Mouse (Mus musculus): ENCODE results near the gene Tead4. TPM values are rescaled to one million over a fixed set of nuclear protein-coding genes. Genes with fewer than 3 reads are reported as not detected.

Gene Tead4
- polyA plus RNA-seq, 1 experiment = 0.32 TPM

GRCm38 (mm10) chr6:128276349-128276748 lies 24.3 kb downstream of the Tead4 start:
- Histone ChIP-seq H3K4me3 (ENCODE audit: insufficient read depth, low read depth, low read length) (no peak overlapping the region), H3K4me1 (ENCODE audit: control insufficient read depth, insufficient read depth, insufficient read length, low read length) (peaks cover 18% of the 10 kb centered on the region), H3K27ac (replicated peaks; ENCODE audit: low read depth, low read length) (0 out of 2 replicates have a peak overlapping the region, but pooled peaks have one; percentile 1)

- no peak overlapping the region for H3K27ac ChIP-seq (replicated peaks; ENCODE audit: low read depth, low read length)
- H3K4me3 ChIP-seq (ENCODE audit: insufficient read depth, low read depth, low read length) = no peak overlapping the region
Observed at GRCm38 (mm10) chr6:128275506-128276064, 25.0 kb downstream of the Tead4 start.

DNA sequence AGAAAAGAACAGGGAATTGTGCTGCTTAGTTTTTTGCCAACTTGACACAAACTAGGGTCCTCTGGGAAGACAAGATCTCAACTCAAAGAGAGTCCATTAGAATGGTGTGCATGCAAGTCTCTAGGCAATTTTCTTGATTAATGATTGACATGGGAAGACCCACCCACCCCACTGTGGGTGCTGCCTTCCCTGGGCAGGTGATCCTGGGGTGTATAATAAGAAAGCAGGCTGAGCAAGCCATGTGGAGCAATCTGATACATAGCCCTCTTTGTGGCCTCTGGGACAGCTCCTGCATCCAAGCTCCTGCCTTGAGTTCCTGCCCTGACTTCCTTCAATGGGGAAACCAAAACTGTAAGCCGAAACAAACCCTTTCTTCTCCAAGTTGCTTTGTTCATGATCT lies 27.1 kb downstream of the Tead4 start:
- H3K27ac ChIP-seq (replicated peaks; ENCODE audit: low read depth, low read length) = no peak overlapping the region
- H3K4me1 ChIP-seq (ENCODE audit: control insufficient read depth, insufficient read depth, insufficient read length, low read length) = peaks cover 9% of the 10 kb centered on the region
- no peak overlapping the region for H3K4me3 ChIP-seq (ENCODE audit: insufficient read depth, low read depth, low read length)

More at GRCm38 (mm10) chr6:128275506-128276064, 25.0 kb downstream of the Tead4 start:
- H3K4me1 ChIP-seq (ENCODE audit: control insufficient read depth, insufficient read depth, insufficient read length, low read length) = peaks cover 16% of the 10 kb centered on the region

GRCm38 (mm10) chr6:128272754-128273153 lies 27.9 kb downstream of the Tead4 start:
- peaks cover 6% of the 10 kb centered on the region for H3K4me1 ChIP-seq (ENCODE audit: control insufficient read depth, insufficient read depth, insufficient read length, low read length)
- H3K27ac ChIP-seq (replicated peaks; ENCODE audit: low read depth, low read length) = no peak overlapping the region
- no peak overlapping the region for H3K4me3 ChIP-seq (ENCODE audit: insufficient read depth, low read depth, low read length)

GRCm38 (mm10) chr6:128269850-128270249 lies 30.8 kb downstream of the Tead4 start:
- H3K4me1 ChIP-seq (ENCODE audit: control insufficient read depth, insufficient read depth, insufficient read length, low read length) = peaks cover 3% of the 10 kb centered on the region; the same call in 1 of the 2 replicates

GRCm38 (mm10) chr6:128264870-128265526 lies 35.6 kb downstream of the Tead4 start:
- Histone ChIP-seq H3K27ac (replicated peaks; ENCODE audit: low read depth, low read length) (no peak overlapping the region), H3K4me3 (ENCODE audit: insufficient read depth, low read depth, low read length) (no peak overlapping the region), H3K4me1 (ENCODE audit: control insufficient read depth, insufficient read depth, insufficient read length, low read length) (peaks cover 4% of the 10 kb centered on the region; the same call in 1 of the 2 replicates)

More at GRCm38 (mm10) chr6:128269850-128270249, 30.8 kb downstream of the Tead4 start:
- H3K27ac ChIP-seq (replicated peaks; ENCODE audit: low read depth, low read length) = no peak overlapping the region
- no peak overlapping the region for H3K4me3 ChIP-seq (ENCODE audit: insufficient read depth, low read depth, low read length)

DNA sequence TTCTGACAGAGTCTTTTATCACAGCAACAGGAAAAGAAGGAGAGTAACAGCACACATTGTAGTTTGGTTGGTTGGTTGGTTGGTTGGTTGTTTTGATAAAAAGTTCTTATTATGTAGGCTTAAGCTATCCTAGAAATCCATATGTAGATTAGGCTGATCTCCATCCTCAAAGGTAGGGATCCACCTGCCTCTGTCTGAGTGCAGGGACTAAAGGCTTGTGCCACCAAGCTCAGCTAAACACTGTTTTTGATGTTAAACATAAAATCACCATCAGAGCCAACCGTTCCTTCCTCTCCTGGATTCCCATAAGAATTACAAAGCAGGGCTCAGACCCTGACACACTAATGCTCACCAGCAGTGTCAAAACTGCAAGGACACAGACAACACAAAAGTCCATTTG lies 39.1 kb downstream of the Tead4 start:
- H3K27ac ChIP-seq (replicated peaks; ENCODE audit: low read depth, low read length) = no peak overlapping the region
- H3K4me1 ChIP-seq (ENCODE audit: control insufficient read depth, insufficient read depth, insufficient read length, low read length) = peaks cover 4% of the 10 kb centered on the region; the same call in 1 of the 2 replicates

DNA sequence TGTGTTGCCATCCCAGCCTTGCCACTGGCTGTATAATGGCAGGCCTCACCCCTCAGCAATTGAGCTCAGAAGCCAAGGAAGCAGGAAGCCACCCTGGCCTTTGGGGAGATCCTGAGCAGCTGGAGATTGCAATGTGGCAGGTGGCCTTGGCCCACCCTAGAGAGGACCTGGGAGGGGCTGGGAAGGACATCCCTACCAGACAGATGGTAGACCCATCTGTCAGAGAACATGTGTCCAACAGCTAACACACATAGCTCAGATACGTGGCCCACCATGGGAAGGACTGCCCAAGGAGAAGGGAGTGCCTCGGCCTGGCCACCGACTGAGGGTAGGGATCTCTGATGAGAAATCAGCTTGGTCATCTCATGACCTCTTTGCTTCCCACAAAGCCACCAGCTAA lies 41.4 kb downstream of the Tead4 start:
- 0 out of 2 replicates have a peak, but pooled peaks cover 2% of the 10 kb centered on the region for H3K4me1 ChIP-seq (ENCODE audit: control insufficient read depth, insufficient read depth, insufficient read length, low read length)
- H3K27ac ChIP-seq (replicated peaks; ENCODE audit: low read depth, low read length) = no peak overlapping the region
- H3K4me3 ChIP-seq (ENCODE audit: insufficient read depth, low read depth, low read length) = no peak overlapping the region

More for the DNA sequence above, 39.1 kb downstream of the Tead4 start:
- H3K4me3 ChIP-seq (ENCODE audit: insufficient read depth, low read depth, low read length) = no peak overlapping the region

GRCm38 (mm10) chr6:128255941-128256340 lies 44.7 kb downstream of the Tead4 start:
- Histone ChIP-seq H3K4me3 (ENCODE audit: insufficient read depth, low read depth, low read length) (no peak overlapping the region), H3K4me1 (ENCODE audit: control insufficient read depth, insufficient read depth, insufficient read length, low read length) (no peaks in the 10 kb centered on the region), H3K27ac (replicated peaks; ENCODE audit: low read depth, low read length) (no peak overlapping the region)

DNA sequence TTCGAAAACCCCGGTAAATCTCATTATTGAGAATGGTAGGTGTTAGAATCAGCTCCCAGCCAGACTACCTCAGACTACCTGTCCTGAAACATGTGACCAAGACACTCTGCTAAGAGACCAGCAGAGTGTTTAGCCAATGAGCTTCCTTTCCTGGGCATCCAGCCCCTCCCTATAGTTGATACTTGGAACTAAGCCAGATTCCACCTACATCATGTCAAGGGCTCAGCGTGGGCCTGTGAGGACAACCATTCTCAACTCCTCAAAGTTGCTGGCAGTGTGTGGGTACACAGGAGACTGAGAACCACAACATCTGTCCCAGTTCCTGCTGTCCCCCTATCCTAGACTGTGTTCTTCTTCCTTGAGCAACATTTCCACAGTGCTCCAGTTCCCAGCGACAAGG lies 45.3 kb downstream of the Tead4 start:
- no peak overlapping the region for H3K27ac ChIP-seq (replicated peaks; ENCODE audit: low read depth, low read length)

GRCm38 (mm10) chr6:128254551-128254950 lies 46.1 kb downstream of the Tead4 start:
- no peak overlapping the region for H3K27ac ChIP-seq (replicated peaks; ENCODE audit: low read depth, low read length)
- no peak overlapping the region for H3K4me3 ChIP-seq (ENCODE audit: insufficient read depth, low read depth, low read length)
- H3K4me1 ChIP-seq (ENCODE audit: control insufficient read depth, insufficient read depth, insufficient read length, low read length) = no peaks in the 10 kb centered on the region

More for the DNA sequence above, 45.3 kb downstream of the Tead4 start:
- Histone ChIP-seq H3K4me1 (ENCODE audit: control insufficient read depth, insufficient read depth, insufficient read length, low read length) (no peaks in the 10 kb centered on the region), H3K4me3 (ENCODE audit: insufficient read depth, low read depth, low read length) (no peak overlapping the region)

GRCm38 (mm10) chr6:128253111-128253510 lies 47.5 kb downstream of the Tead4 start:
- H3K4me3 ChIP-seq (ENCODE audit: insufficient read depth, low read depth, low read length) = no peak overlapping the region
- no peak overlapping the region for H3K27ac ChIP-seq (replicated peaks; ENCODE audit: low read depth, low read length)
- H3K4me1 ChIP-seq (ENCODE audit: control insufficient read depth, insufficient read depth, insufficient read length, low read length) = no peaks in the 10 kb centered on the region

DNA sequence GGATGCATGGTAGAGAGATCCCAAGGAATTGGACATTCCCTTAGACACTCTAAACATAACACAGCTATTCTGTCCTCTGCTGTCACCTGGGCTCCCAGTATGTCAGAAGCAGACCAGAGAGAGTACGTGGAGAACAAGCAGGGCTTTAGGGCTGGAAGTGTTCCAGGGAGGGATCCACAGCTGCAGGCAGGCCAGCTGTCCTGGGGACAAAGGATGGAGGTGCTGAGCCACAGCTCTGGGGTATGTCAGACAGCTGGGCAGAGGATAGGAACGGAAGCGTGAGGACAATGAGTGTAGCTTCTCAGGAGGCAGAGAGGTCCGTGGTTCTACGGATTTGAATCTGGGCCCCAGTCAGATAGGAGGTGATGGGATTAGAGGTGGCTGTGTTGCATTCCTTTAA lies 50.0 kb downstream of the Tead4 start:
- Histone ChIP-seq H3K4me1 (ENCODE audit: control insufficient read depth, insufficient read depth, insufficient read length, low read length) (no peaks in the 10 kb centered on the region), H3K4me3 (ENCODE audit: insufficient read depth, low read depth, low read length) (no peak overlapping the region), H3K27ac (replicated peaks; ENCODE audit: low read depth, low read length) (no peak overlapping the region)

- Histone ChIP-seq H3K4me3 (ENCODE audit: insufficient read depth, low read depth, low read length) (no peak overlapping the region), H3K4me1 (ENCODE audit: control insufficient read depth, insufficient read depth, insufficient read length, low read length) (no peaks in the 10 kb centered on the region), H3K27ac (replicated peaks; ENCODE audit: low read depth, low read length) (no peak overlapping the region)
Observed at GRCm38 (mm10) chr6:128237102-128237763, 63.4 kb downstream of the Tead4 start.

DNA sequence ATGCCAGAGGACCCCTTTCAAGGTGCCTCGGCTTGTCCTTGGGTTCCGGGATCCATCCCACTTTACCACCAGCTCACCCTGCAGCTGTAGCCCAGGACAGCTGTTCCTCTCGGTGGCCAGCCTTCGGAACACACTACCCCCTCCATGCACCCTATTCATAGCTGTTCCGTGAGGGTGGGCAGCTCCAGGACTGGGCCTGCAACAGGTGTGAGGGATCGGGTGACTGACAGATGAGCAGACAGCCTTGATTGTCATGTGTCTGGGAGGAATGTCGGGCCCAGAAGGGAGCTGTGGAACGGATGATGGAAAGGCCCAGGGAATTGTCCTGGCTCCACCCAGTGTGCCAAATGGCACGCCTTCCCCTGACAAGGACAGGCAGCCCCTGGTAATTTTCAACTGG lies 64.0 kb downstream of the Tead4 start:
- H3K4me3 ChIP-seq (ENCODE audit: insufficient read depth, low read depth, low read length) = no peak overlapping the region
- no peak overlapping the region for H3K27ac ChIP-seq (replicated peaks; ENCODE audit: low read depth, low read length)
- H3K4me1 ChIP-seq (ENCODE audit: control insufficient read depth, insufficient read depth, insufficient read length, low read length) = no peaks in the 10 kb centered on the region
